Mouse (Mus musculus) ES-Bruce4 (cell line): ENCODE measurements around the gene Rps15a. TPM values are rescaled to one million over a fixed set of nuclear protein-coding genes. Genes with fewer than 3 reads are reported as not detected.

Source experiments
- H3K27ac ChIP-seq: 2 replicates; pipeline ENCODE4 v1.5.1; 2012; ENCODE audit warnings: low read length, inconsistent platforms; ENCODE audit not compliant: insufficient read depth
- H3K27me3 ChIP-seq: 2 replicates; pipeline ENCODE4 v1.6.1; 2012; ENCODE audit warnings: mild to moderate bottlenecking, low read length, inconsistent platforms; ENCODE audit not compliant: control insufficient read depth, poor library complexity, insufficient read depth, severe bottlenecking
- H3K36me3 ChIP-seq: 2 replicates; pipeline ENCODE4 v1.6.1; 2012; ENCODE audit warnings: inconsistent platforms, mild to moderate bottlenecking, low read length, moderate library complexity; ENCODE audit not compliant: control insufficient read depth, poor library complexity, insufficient read depth, severe bottlenecking
- H3K4me1 ChIP-seq: one replicate; pipeline ENCODE4 v1.8.1; 2011; ENCODE audit warnings: low read length; ENCODE audit not compliant: control insufficient read depth, insufficient read depth
- H3K4me3 ChIP-seq: 2 replicates; pipeline ENCODE4 v1.5.1; 2011; ENCODE audit warnings: low read depth, mild to moderate bottlenecking, low read length
- H3K9ac ChIP-seq: 2 replicates; pipeline ENCODE4 v1.6.1; 2012; ENCODE audit warnings: low read depth, mild to moderate bottlenecking, inconsistent platforms; ENCODE audit not compliant: poor library complexity, severe bottlenecking
- H3K9me3 ChIP-seq: replicated peaks from 2 replicates; pipeline ENCODE4 v1.6.1; 2012; ENCODE audit warnings: mild to moderate bottlenecking, low read length, inconsistent platforms; ENCODE audit not compliant: control insufficient read depth, poor library complexity, insufficient read depth, severe bottlenecking
- CTCF ChIP-seq: IDR thresholded peaks from one replicate; pipeline ENCODE4 v1.8.1; 2011; ENCODE audit warnings: low read depth, low read length
- EP300 ChIP-seq: IDR thresholded peaks from 2 replicates; pipeline ENCODE4 v1.6.1; 2011; ENCODE audit warnings: low read depth, low read length; ENCODE audit not compliant: insufficient read depth
- POLR2A ChIP-seq: IDR thresholded peaks from one replicate; pipeline ENCODE4 v1.8.1; 2011; ENCODE audit warnings: low read length; ENCODE audit not compliant: insufficient read depth
- polyA plus RNA-seq: library from polyadenylated mRNA; stranded (reverse); fragments of >200 nt; gene quantifications from 2 replicates; pipeline ENCODE4 v1.2.4, GENCODE M21; 2011; ENCODE audit warnings: low read depth; ENCODE audit not compliant: missing spikeins, insufficient read depth, insufficient read length

The Rps15a gene
- 2,423 and 2,841 TPM in 2 replicates for polyA plus RNA-seq

GRCm38 (mm10) chr7:118115877-118116568 is at the start of gene Rps15a:
Rps15a (minus strand) TSS chr7:118116188.
- peaks cover 66% of the 10 kb centered on the region for H3K36me3 ChIP-seq
- H3K4me3 ChIP-seq: peak within 1 kb of the TSS; percentile 99
- no peaks in the 10 kb centered on the region for H3K9me3 ChIP-seq
- peak within 1 kb of the TSS; percentile 93 for H3K27ac ChIP-seq
- no peaks in the 10 kb centered on the region for H3K27me3 ChIP-seq
- 0 out of 2 replicates have a peak, but pooled peaks have one; percentile 18 for TF ChIP-seq EP300
- TF ChIP-seq CTCF: no peak
- TF ChIP-seq POLR2A: peak; percentile 97
- H3K9ac ChIP-seq: peak within 1 kb of the TSS; percentile 84
- peaks cover under 1% of the 10 kb centered on the region for H3K4me1 ChIP-seq

GRCm38 (mm10) chr7:118163006-118163405 is 47.0 kb upstream of the Rps15a start:
- Histone ChIP-seq H3K27me3 (no peaks in the 10 kb centered on the region), H3K36me3 (peaks cover 38% of the 10 kb centered on the region), H3K9ac (no peak overlapping the region), H3K4me1 (peaks cover 2% of the 10 kb centered on the region), H3K4me3 (no peak overlapping the region), H3K27ac (no peak overlapping the region), H3K9me3 (no peaks in the 10 kb centered on the region)
- TF ChIP-seq EP300 (no peak), POLR2A (no peak), CTCF (no peak)

GRCm38 (mm10) chr7:118160121-118160520 is 44.1 kb upstream of the Rps15a start:
- TF ChIP-seq CTCF (no peak), POLR2A (no peak), EP300 (no peak)
- Histone ChIP-seq H3K36me3 (peaks cover 38% of the 10 kb centered on the region), H3K4me1 (peaks cover 2% of the 10 kb centered on the region), H3K9me3 (no peaks in the 10 kb centered on the region), H3K4me3 (no peak overlapping the region), H3K27me3 (no peaks in the 10 kb centered on the region), H3K27ac (no peak overlapping the region), H3K9ac (no peak overlapping the region)

- no peak for TF ChIP-seq CTCF
- no peak for TF ChIP-seq POLR2A
- no peak for TF ChIP-seq EP300
- Histone ChIP-seq H3K4me1 (no peaks in the 10 kb centered on the region), H3K9ac (no peak overlapping the region), H3K36me3 (peaks cover 58% of the 10 kb centered on the region), H3K27ac (no peak overlapping the region), H3K4me3 (no peak overlapping the region), H3K27me3 (no peaks in the 10 kb centered on the region), H3K9me3 (no peaks in the 10 kb centered on the region)
Observed at GRCm38 (mm10) chr7:118156461-118156860, 40.5 kb upstream of the Rps15a start.

DNA sequence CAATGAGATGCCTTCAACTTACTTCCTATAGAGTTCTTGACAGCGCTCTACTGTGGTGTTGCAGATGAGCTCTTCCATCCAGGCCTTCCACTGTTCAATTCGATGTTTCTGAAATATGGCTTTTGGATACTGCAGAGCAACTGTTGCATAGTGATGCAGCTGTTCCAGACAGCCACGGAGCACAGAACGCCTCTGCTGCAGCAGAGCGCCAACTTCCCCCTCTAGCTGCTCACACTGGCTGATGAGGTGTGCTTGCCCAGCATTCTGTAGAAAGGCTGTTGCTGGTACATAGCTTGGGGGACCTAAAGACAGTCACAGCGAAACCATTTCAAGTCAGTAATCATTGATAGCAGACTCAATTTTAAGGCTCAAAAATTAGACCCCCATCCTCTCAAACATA is 38.2 kb upstream of the Rps15a start:
- no peak overlapping the region for H3K4me3 ChIP-seq
- no peaks in the 10 kb centered on the region for H3K27me3 ChIP-seq
- H3K4me1 ChIP-seq: no peaks in the 10 kb centered on the region
- no peak overlapping the region for H3K27ac ChIP-seq
- no peak overlapping the region for H3K9ac ChIP-seq
- no peaks in the 10 kb centered on the region for H3K9me3 ChIP-seq
- no peak for TF ChIP-seq CTCF
- no peak for TF ChIP-seq EP300
- no peak for TF ChIP-seq POLR2A
- peaks cover 54% of the 10 kb centered on the region for H3K36me3 ChIP-seq

- Histone ChIP-seq H3K4me1 (no peaks in the 10 kb centered on the region), H3K4me3 (no peak overlapping the region), H3K27me3 (no peaks in the 10 kb centered on the region), H3K9me3 (peaks cover 18% of the 10 kb centered on the region), H3K27ac (no peak overlapping the region), H3K36me3 (peaks cover 66% of the 10 kb centered on the region), H3K9ac (no peak overlapping the region)
- no peak for TF ChIP-seq EP300
- no peak for TF ChIP-seq POLR2A
Observed at GRCm38 (mm10) chr7:118143602-118144001, 27.6 kb upstream of the Rps15a start.
